Mouse (Mus musculus) activated CD4-positive, CD25-positive, alpha-beta regulatory T cell (primary cell): ENCODE measurements around the gene Olfr905. TPM values are rescaled to one million over a fixed set of nuclear protein-coding genes. Genes with fewer than 3 reads are reported as not detected.

Source experiments
- polyA plus RNA-seq, 2 experiments: library from polyadenylated mRNA; unstranded; fragments of 100-300 nt; shearing (Covaris generic); gene quantifications; one replicate each; pipeline ENCODE4 v1.2.1; 2017

The Olfr905 gene
- under 1 TPM in 1 of 2 experiments, not detected in 1; 0.21 TPM for polyA plus RNA-seq

GRCm38 (mm10) chr9:38470807-38471206 lies at the start of gene Olfr905:
Gene Olfr905, plus strand, starts transcription at chr9:38471107.

DNA sequence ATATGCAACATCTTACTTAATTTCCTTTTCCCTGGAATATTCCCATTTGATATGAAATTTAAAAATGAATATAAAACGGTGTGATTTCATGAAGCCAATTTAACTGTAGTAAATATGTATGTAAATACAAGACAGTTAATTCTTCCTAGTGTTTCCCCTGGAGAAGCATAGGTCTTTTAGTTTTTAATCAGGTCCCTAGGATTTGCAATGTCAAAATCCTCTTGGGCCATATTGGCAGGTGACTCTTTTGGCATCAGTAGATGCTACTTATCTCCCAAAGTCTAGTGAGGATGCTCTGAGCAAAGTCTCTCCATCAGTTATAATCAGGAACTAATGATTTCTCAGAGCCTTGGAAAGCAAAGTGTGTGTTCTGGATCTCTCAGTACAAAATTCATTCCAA lies 41.8 kb upstream of the Olfr905 start, which contains the start of gene Olfr901:
Olfr901 (plus strand) TSS at position 301 of the 400 bp plus-strand sequence.

DNA sequence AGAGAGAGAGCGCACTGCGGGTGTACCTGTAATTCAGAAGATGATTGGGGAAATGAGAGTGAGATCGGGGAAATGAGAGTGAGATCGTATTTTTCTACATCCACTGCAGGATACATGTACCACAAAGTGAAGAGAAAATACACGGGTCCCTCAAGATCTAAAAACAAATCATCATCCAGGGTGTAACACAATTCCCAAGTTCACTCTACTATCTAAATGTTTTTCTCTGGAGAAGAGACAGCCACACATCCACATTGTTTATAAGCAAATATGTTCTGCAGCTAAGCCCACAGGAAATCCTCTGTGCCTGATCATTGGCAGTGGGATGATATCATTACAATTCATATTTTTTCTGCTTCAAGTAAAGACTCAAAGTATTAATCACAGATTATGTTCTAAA lies 23.6 kb upstream of the Olfr905 start, which contains the start of gene Olfr902:
Olfr902 (plus strand) TSS at position 301 of the 400 bp plus-strand sequence.

GRCm38 (mm10) chr9:38462844-38463243 lies 8.1 kb upstream of the Olfr905 start, which contains the start of gene Olfr904:
Gene Olfr904, plus strand, starts transcription at chr9:38463144.

DNA sequence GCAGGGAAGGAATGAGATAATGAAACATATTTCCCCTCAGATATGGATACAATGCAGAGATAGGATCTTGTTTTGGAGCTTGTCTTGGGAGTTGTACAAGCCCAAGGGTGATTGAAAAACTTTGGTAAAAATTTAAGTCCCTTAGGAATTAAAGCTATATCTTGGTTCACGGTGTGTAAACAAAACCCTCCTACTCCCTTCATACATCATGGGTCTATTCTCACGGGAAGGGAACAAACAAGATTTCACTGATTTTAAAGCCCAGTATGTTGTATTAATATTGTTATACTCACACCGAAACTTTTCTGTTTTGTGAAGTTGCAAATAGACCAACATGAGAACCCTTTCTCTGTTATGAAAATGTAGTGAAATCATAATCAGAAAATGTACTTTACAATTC lies 15.9 kb downstream of the Olfr905 start, which contains the start of gene Olfr906:
Olfr906 (plus strand) TSS at position 301 of the 400 bp plus-strand sequence.

DNA sequence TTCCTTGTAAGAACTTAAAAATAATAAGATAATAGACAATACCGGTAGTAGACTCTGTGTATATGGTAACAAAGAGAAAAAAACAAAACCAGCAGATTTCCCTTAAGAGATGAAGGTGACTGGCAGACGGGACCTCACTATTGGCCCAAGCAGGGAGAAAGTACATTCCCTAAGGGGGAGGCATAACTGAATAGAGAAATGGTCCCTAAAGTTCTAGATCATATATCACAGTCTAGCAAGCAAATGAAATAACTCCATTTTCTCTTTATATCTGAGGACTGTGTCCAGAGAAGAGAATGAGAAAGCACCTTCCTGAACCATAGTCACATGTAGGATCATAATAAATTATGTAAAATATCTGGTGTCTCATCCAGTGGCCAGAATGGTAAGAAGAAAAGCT lies 24.6 kb downstream of the Olfr905 start, which contains the start of gene Olfr907:
Olfr907 (plus strand) TSS at position 301 of the 400 bp plus-strand sequence.

DNA sequence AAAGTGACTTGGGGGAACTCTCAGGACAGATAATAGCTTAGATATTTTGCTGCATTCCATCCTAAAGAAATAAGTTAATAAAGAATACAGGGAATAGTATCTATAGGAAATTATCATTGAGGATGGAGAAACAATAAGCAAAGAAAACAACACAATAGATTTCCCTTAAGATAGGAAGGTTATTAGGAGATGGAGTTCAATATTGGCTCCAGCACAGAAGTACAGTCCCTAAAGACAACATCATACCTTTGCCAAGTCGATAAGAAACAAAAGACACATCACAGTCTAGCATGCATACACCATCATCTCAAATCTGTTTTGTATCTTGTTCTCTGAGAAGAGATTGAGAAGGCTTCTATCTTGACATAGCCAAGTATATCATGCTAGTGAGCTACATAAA lies 50.4 kb downstream of the Olfr905 start, which contains the start of gene Olfr911-ps1:
Olfr911-ps1 (plus strand) TSS at position 301 of the 400 bp plus-strand sequence.

Other genes starting within 250 kb of the Olfr905 start
- gene Olfr143, start 218.3 kb upstream of the Olfr905 start, polyA plus RNA-seq: under 1 TPM in 1 of 2 experiments, not detected in 1; 0.11 TPM
- gene Olfr895, start 203.3 kb upstream of the Olfr905 start, polyA plus RNA-seq: under 1 TPM in 1 of 2 experiments, not detected in 1; 0.18 TPM
- not detected for gene Olfr896-ps1, start 180.0 kb upstream of the Olfr905 start, polyA plus RNA-seq
- gene Olfr25, start 142.0 kb upstream of the Olfr905 start, polyA plus RNA-seq: not detected
- under 1 TPM; 0.13 to 0.28 TPM for gene Olfr898, start 122.7 kb upstream of the Olfr905 start, polyA plus RNA-seq
- under 1 TPM in 1 of 2 experiments, not detected in 1; 0.07 TPM for gene Olfr250, start 104.2 kb upstream of the Olfr905 start, polyA plus RNA-seq
- gene Olfr251, start 94.0 kb upstream of the Olfr905 start, polyA plus RNA-seq: under 1 TPM in 1 of 2 experiments, not detected in 1; 0.10 TPM
- under 1 TPM in 1 of 2 experiments, not detected in 1; 0.04 TPM for gene Olfr147, start 69.4 kb upstream of the Olfr905 start, polyA plus RNA-seq
- gene Olfr901, start 41.7 kb upstream of the Olfr905 start, polyA plus RNA-seq: under 1 TPM in 1 of 2 experiments, not detected in 1; 0.10 TPM
- not detected for gene Olfr902, start 23.5 kb upstream of the Olfr905 start, polyA plus RNA-seq
- not detected for gene Olfr904, start 8.0 kb upstream of the Olfr905 start, polyA plus RNA-seq
- not detected for gene Olfr906, start 16.0 kb downstream of the Olfr905 start, polyA plus RNA-seq
- gene Olfr907, start 24.7 kb downstream of the Olfr905 start, polyA plus RNA-seq: not detected
- gene Olfr911-ps1, start 50.5 kb downstream of the Olfr905 start, polyA plus RNA-seq: under 1 TPM in 1 of 2 experiments, not detected in 1; 0.06 TPM
- not detected for gene Olfr910, start 66.7 kb downstream of the Olfr905 start, polyA plus RNA-seq
- gene Olfr912, start 109.1 kb downstream of the Olfr905 start, polyA plus RNA-seq: under 1 TPM; 0.07 to 0.27 TPM
- gene Olfr913, start 121.7 kb downstream of the Olfr905 start, polyA plus RNA-seq: not detected
- under 1 TPM in 1 of 2 experiments, not detected in 1; 0.04 TPM for gene Olfr914, start 134.0 kb downstream of the Olfr905 start, polyA plus RNA-seq
- gene Olfr916, start 188.8 kb downstream of the Olfr905 start, polyA plus RNA-seq: under 1 TPM; 0.10 to 0.44 TPM
- not detected for gene Olfr917, start 194.7 kb downstream of the Olfr905 start, polyA plus RNA-seq
- gene Olfr918, start 203.5 kb downstream of the Olfr905 start, polyA plus RNA-seq: not detected
- gene Olfr919, start 232.6 kb downstream of the Olfr905 start, polyA plus RNA-seq: not detected
- gene Vwa5a, start 247.2 kb downstream of the Olfr905 start, polyA plus RNA-seq: 10 to 100 TPM; 23.5 to 31.6 TPM